Mouse (Mus musculus) forebrain, embryonic 16.5 days (tissue): ENCODE data around the gene Rasgrp3. TPM values are rescaled to one million over a fixed set of nuclear protein-coding genes. Genes with fewer than 3 reads are reported as not detected.

Experiments
- ATAC-seq: fragments of 200-750 bp; cut with Nextera tagmentation; 2 replicates; pipeline ENCODE4 v1.8.0; 2017; ENCODE audit warnings: mild to moderate bottlenecking, moderate library complexity
- H3K27ac ChIP-seq: fragments of 300-500 bp; sonication (generic); 2 replicates; pipeline ENCODE4 v1.5.1; 2014; ENCODE audit warnings: low read length, control low read depth
- H3K27me3 ChIP-seq: fragments of 300-500 bp; sonication (generic); replicated peaks from 2 replicates; pipeline ENCODE4 v1.6.1; 2014; ENCODE audit warnings: low read length; ENCODE audit not compliant: control insufficient read depth, insufficient read depth
- H3K36me3 ChIP-seq: fragments of 300-500 bp; sonication (generic); 2 replicates; pipeline ENCODE4 v1.6.1; 2014; ENCODE audit not compliant: control insufficient read depth, insufficient read depth
- H3K4me1 ChIP-seq: fragments of 300-500 bp; sonication (generic); replicated peaks from 2 replicates; pipeline ENCODE4 v1.6.1; 2014; ENCODE audit warnings: low read length; ENCODE audit not compliant: control insufficient read depth, insufficient read depth
- H3K4me2 ChIP-seq: fragments of 300-500 bp; sonication (generic); 2 replicates; pipeline ENCODE4 v1.6.1; 2014; ENCODE audit warnings: mild to moderate bottlenecking, low read length, control low read depth
- H3K4me3 ChIP-seq: fragments of 300-500 bp; sonication (generic); replicated peaks from 2 replicates; pipeline ENCODE4 v1.5.1; 2014; ENCODE audit warnings: mild to moderate bottlenecking, low read length, control low read depth
- H3K9ac ChIP-seq: fragments of 300-500 bp; sonication (generic); replicated peaks from 2 replicates; pipeline ENCODE4 v1.6.1; 2014; ENCODE audit warnings: low read depth, low read length, control low read depth
- H3K9me3 ChIP-seq: fragments of 300-500 bp; sonication (generic); 2 replicates; pipeline ENCODE4 v1.6.1; 2016; ENCODE audit warnings: low read length; ENCODE audit not compliant: control insufficient read depth
- WGBS: fragments of 180-500 bp; shearing (Covaris S2); extraction: QIAGEN DNeasy Blood & Tissue Kit; methylation state at CpG from one replicate; pipeline ENCODE4 v1.1.7; 2014; 5-methylcytosine and 5-hydroxymethylcytosine counted together
- polyA plus RNA-seq: library from polyadenylated mRNA; unstranded; fragments of >200 nt; fragmentation: Nextera tagmentation; extraction: Ambion mirVana; gene quantifications from 2 replicates; pipeline ENCODE4 v1.2.1, GENCODE M21; 2015

Gene Rasgrp3
- polyA plus RNA-seq, 1 experiment from 2014 or later, result 4.9 TPM

GRCm38 (mm10) chr17:75464983-75465634, 29.4 kb downstream of the Rasgrp3 start:
- no peaks in the 10 kb centered on the region for H3K27me3 ChIP-seq
- ATAC-seq, result peak; percentile 93
- no peaks in the 10 kb centered on the region for H3K36me3 ChIP-seq
- no peak overlapping the region for H3K4me3 ChIP-seq
- peaks cover 12% of the 10 kb centered on the region; the same call in 1 of the 2 replicates for H3K4me1 ChIP-seq
- H3K4me2 ChIP-seq, result peak overlapping the region; percentile 34
- H3K27ac ChIP-seq, result no peak overlapping the region
- 10% methylated on average over 15 of the region's 15 CpGs for WGBS
- no peaks in the 10 kb centered on the region for H3K9me3 ChIP-seq
- no peak overlapping the region for H3K9ac ChIP-seq

- Histone ChIP-seq H3K9me3 (no peaks in the 10 kb centered on the region), H3K4me3 (no peak overlapping the region), H3K4me2 (peak overlapping the region; percentile 34), H3K36me3 (no peaks in the 10 kb centered on the region), H3K9ac (no peak overlapping the region), H3K27me3 (no peaks in the 10 kb centered on the region), H3K4me1 (peaks cover 12% of the 10 kb centered on the region; the same call in 1 of the 2 replicates), H3K27ac (no peak overlapping the region)
- 0 out of 2 replicates have a peak, but pooled peaks have one; percentile 10 for ATAC-seq
- WGBS, result 51% methylated on average over 14 of the region's 14 CpGs
These were observed 29.9 kb downstream of the Rasgrp3 start for GRCm38 (mm10) chr17:75465635-75465997.

GRCm38 (mm10) chr17:75466948-75467347, 31.3 kb downstream of the Rasgrp3 start:
- no peak overlapping the region for H3K4me2 ChIP-seq
- H3K4me1 ChIP-seq, result peaks cover 12% of the 10 kb centered on the region; the same call in 1 of the 2 replicates
- ATAC-seq, result no peak
- no peak overlapping the region for H3K4me3 ChIP-seq
- no peaks in the 10 kb centered on the region for H3K36me3 ChIP-seq
- no peaks in the 10 kb centered on the region for H3K27me3 ChIP-seq
- WGBS, result 93% methylated on average over 4 of the region's 4 CpGs
- no peak overlapping the region for H3K27ac ChIP-seq
- H3K9me3 ChIP-seq, result no peaks in the 10 kb centered on the region
- H3K9ac ChIP-seq, result no peak overlapping the region

- Histone ChIP-seq H3K4me2 (no peak overlapping the region), H3K36me3 (no peaks in the 10 kb centered on the region), H3K4me3 (no peak overlapping the region), H3K4me1 (peaks cover 12% of the 10 kb centered on the region), H3K27me3 (no peaks in the 10 kb centered on the region), H3K9me3 (no peaks in the 10 kb centered on the region), H3K27ac (no peak overlapping the region), H3K9ac (no peak overlapping the region)
- no peak for ATAC-seq
- WGBS, result 82% methylated on average over 2 of the region's 2 CpGs
These were observed 31.8 kb downstream of the Rasgrp3 start for GRCm38 (mm10) chr17:75467526-75467925.

GRCm38 (mm10) chr17:75468479-75469114, 32.9 kb downstream of the Rasgrp3 start:
- H3K9ac ChIP-seq, result no peak overlapping the region
- no peaks in the 10 kb centered on the region for H3K27me3 ChIP-seq
- H3K4me1 ChIP-seq, result peaks cover 12% of the 10 kb centered on the region
- no peak overlapping the region for H3K4me3 ChIP-seq
- no peak overlapping the region for H3K27ac ChIP-seq
- no peak overlapping the region for H3K4me2 ChIP-seq
- ATAC-seq, result no peak
- no peaks in the 10 kb centered on the region for H3K9me3 ChIP-seq
- 95% methylated on average over 10 of the region's 10 CpGs for WGBS
- no peaks in the 10 kb centered on the region for H3K36me3 ChIP-seq

- peaks cover 5% of the 10 kb centered on the region for H3K4me1 ChIP-seq
- ATAC-seq, result no peak
- no peaks in the 10 kb centered on the region for H3K9me3 ChIP-seq
- 66% methylated on average over 6 of the region's 6 CpGs for WGBS
- no peaks in the 10 kb centered on the region for H3K36me3 ChIP-seq
- H3K4me3 ChIP-seq, result no peak overlapping the region
- no peak overlapping the region for H3K9ac ChIP-seq
- H3K4me2 ChIP-seq, result no peak overlapping the region
- H3K27me3 ChIP-seq, result no peaks in the 10 kb centered on the region
- H3K27ac ChIP-seq, result no peak overlapping the region
These were observed 34.6 kb downstream of the Rasgrp3 start for GRCm38 (mm10) chr17:75470325-75470724.

GRCm38 (mm10) chr17:75470885-75471610, 35.4 kb downstream of the Rasgrp3 start:
- WGBS, result 93% methylated on average over 7 of the region's 7 CpGs
- Histone ChIP-seq H3K9ac (no peak overlapping the region), H3K4me3 (no peak overlapping the region), H3K36me3 (no peaks in the 10 kb centered on the region), H3K9me3 (no peaks in the 10 kb centered on the region), H3K27ac (no peak overlapping the region), H3K4me2 (no peak overlapping the region), H3K4me1 (no peaks in the 10 kb centered on the region; the same call in 1 of the 2 replicates), H3K27me3 (no peaks in the 10 kb centered on the region)
- no peak for ATAC-seq

- WGBS, result 79% methylated on average over 6 of the region's 6 CpGs
- Histone ChIP-seq H3K4me3 (no peak overlapping the region), H3K9ac (no peak overlapping the region), H3K9me3 (no peaks in the 10 kb centered on the region), H3K36me3 (no peaks in the 10 kb centered on the region), H3K4me2 (no peak overlapping the region), H3K4me1 (no peaks in the 10 kb centered on the region; the same call in 1 of the 2 replicates), H3K27me3 (no peaks in the 10 kb centered on the region), H3K27ac (0 out of 2 replicates have a peak overlapping the region, but pooled peaks have one; percentile 18)
- no peak for ATAC-seq
These were observed 36.1 kb downstream of the Rasgrp3 start for GRCm38 (mm10) chr17:75471644-75472253.

GRCm38 (mm10) chr17:75472379-75472778, 36.7 kb downstream of the Rasgrp3 start:
- H3K9me3 ChIP-seq, result no peaks in the 10 kb centered on the region
- no peak overlapping the region for H3K4me3 ChIP-seq
- no peak overlapping the region for H3K9ac ChIP-seq
- H3K4me2 ChIP-seq, result no peak overlapping the region
- H3K36me3 ChIP-seq, result no peaks in the 10 kb centered on the region
- 0 out of 2 replicates have a peak overlapping the region, but pooled peaks have one; percentile 18 for H3K27ac ChIP-seq
- WGBS, result 62% methylated on average over 2 of the region's 2 CpGs
- H3K4me1 ChIP-seq, result no peaks in the 10 kb centered on the region; the same call in 1 of the 2 replicates
- no peaks in the 10 kb centered on the region for H3K27me3 ChIP-seq
- ATAC-seq, result 0 out of 2 replicates have a peak, but pooled peaks have one; percentile 23
